Mouse (Mus musculus): ENCODE results near the gene Ranbp17. TPM values are rescaled to one million over a fixed set of nuclear protein-coding genes. Genes with fewer than 3 reads are reported as not detected.

Ranbp17 gene
- polyA plus RNA-seq, 1 experiment from 2014 or later = 3.9 TPM

DNA sequence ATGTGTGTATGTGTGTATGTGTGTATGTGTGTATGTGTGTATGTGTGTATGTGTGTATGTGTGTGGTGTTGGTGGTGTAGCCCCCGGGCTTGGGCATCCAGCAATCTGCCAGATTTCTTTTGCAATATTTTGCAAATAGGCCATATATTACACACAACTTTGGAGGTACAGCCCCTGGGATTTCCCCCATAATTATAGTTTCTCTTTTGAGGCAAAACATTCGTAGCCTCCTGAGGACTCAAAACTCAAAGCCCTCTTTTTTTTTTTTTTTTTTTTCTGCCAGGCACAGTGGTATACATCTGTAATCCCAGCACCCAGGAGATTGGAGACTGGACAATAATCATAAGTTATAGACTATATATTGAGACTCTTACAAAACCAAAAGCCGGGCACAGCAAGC, 331.7 kb downstream of the Ranbp17 start:
- ATAC-seq (ENCODE audit: insufficient read depth, low FRiP score, low read depth) = no peak
- 78% methylated on average over 3 of the region's 3 CpGs for WGBS
- Histone ChIP-seq H3K36me3 (no peaks in the 10 kb centered on the region), H3K4me2 (no peak overlapping the region), H3K9me3 (no peaks in the 10 kb centered on the region), H3K27ac (no peak overlapping the region), H3K27me3 (replicated peaks) (peaks cover 17% of the 10 kb centered on the region), H3K9ac (no peak overlapping the region), H3K4me1 (0 out of 2 replicates have a peak, but pooled peaks cover 9% of the 10 kb centered on the region), H3K4me3 (replicated peaks) (no peak overlapping the region)

DNA sequence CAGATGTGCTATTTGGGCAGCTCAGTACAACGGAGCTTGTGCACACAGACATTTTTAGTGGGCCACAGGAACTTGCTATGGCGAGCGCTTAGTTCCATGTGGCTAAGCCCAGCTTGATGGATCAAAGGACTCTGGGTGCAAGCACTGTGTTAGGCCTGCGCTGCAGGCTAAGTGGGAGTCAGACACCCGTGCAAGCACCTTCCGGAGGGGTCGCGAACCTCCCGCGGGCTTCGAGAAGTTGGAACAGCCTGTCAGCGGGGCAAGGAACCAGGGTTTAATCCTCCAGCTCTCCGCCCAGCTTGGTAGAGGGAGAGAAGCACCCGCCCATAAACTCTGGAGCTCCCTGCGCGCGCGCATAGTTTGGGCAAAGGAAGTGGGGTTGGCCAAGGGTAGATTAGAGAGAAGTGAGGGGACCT, 332.8 kb downstream of the Ranbp17 start:
- H3K9me3 ChIP-seq = no peaks in the 10 kb centered on the region
- peak overlapping the region; percentile 46 for H3K4me2 ChIP-seq
- ATAC-seq (ENCODE audit: insufficient read depth, low FRiP score, low read depth) = no peak
- no peak overlapping the region for H3K9ac ChIP-seq
- no peaks in the 10 kb centered on the region for H3K36me3 ChIP-seq
- 5% methylated on average over 18 of the region's 18 CpGs for WGBS
- no peak overlapping the region for H3K27ac ChIP-seq
- H3K4me3 ChIP-seq (replicated peaks) = peak overlapping the region; percentile 17; the same call in 1 of the 2 replicates
- 0 out of 2 replicates have a peak, but pooled peaks cover 9% of the 10 kb centered on the region for H3K4me1 ChIP-seq
- peaks cover 15% of the 10 kb centered on the region for H3K27me3 ChIP-seq (replicated peaks)

DNA sequence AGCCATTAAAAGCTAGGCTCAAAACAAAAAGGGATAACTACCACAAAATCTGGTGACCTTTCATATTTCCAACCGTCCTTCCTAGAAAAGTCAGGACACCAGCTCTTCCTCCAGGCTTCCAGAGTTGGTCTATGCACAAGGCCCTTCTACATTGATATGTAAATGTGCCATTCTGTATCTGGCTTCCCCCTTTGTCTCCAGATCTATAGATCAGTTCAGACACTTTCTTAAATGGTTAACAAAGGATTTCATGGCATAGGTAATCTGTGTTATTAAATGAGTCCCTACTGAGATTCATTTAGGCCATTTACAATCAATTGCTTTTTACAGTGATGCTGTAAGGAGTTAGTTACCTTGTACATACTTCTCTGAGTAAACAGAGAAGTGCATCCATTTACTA, 333.7 kb downstream of the Ranbp17 start:
- no peak overlapping the region for H3K4me3 ChIP-seq (replicated peaks)
- H3K4me1 ChIP-seq = 0 out of 2 replicates have a peak, but pooled peaks cover 9% of the 10 kb centered on the region
- H3K27ac ChIP-seq = no peak overlapping the region
- no peaks in the 10 kb centered on the region for H3K9me3 ChIP-seq
- H3K9ac ChIP-seq = no peak overlapping the region
- H3K36me3 ChIP-seq = no peaks in the 10 kb centered on the region
- 67% methylated on average over 1 of the region's 1 CpGs for WGBS
- no peak overlapping the region for H3K4me2 ChIP-seq
- peaks cover 15% of the 10 kb centered on the region for H3K27me3 ChIP-seq (replicated peaks)
- ATAC-seq (ENCODE audit: insufficient read depth, low FRiP score, low read depth) = no peak

DNA sequence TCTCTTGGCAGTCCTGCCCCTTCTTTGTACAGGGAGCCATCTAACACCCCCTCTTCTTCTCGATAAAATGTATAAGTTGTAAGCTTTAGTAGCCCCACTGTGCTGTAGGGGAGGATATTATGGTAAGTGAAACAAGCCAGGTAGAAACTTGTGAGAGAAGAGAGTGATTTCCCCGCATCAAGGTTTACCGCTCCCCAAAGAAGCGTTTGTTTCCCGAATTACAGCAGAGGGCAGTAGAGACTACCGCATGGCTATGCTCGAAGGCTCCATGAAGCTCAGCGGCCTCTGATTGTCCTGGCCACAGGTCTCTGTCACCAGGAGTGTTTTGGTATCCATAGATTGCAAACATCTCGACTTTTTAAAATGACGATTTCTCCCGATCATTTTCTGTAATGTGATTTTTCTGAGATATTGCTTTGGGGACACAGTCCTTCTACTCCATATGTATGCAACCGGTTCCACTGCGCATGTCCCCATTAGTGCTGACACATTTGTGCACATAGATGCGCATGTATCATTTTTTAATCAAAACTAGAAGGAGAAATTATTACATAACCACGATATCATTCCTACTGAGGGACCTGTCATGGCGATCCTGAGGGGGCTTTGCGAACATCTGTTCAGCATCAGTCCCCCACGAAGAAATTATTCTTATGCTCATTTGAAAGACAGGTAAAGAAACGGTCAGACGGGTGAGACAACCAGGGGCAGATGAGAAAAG, 336.9 kb downstream of the Ranbp17 start:
- H3K27ac ChIP-seq = no peak overlapping the region
- H3K4me2 ChIP-seq = no peak overlapping the region
- H3K36me3 ChIP-seq = no peaks in the 10 kb centered on the region
- no peak for ATAC-seq (ENCODE audit: insufficient read depth, low FRiP score, low read depth)
- H3K4me1 ChIP-seq = 0 out of 2 replicates have a peak, but pooled peaks cover 9% of the 10 kb centered on the region
- no peak overlapping the region for H3K4me3 ChIP-seq (replicated peaks)
- WGBS = 33% methylated on average over 20 of the region's 20 CpGs
- no peak overlapping the region for H3K9ac ChIP-seq
- peaks cover 20% of the 10 kb centered on the region for H3K27me3 ChIP-seq (replicated peaks)
- no peaks in the 10 kb centered on the region for H3K9me3 ChIP-seq

DNA sequence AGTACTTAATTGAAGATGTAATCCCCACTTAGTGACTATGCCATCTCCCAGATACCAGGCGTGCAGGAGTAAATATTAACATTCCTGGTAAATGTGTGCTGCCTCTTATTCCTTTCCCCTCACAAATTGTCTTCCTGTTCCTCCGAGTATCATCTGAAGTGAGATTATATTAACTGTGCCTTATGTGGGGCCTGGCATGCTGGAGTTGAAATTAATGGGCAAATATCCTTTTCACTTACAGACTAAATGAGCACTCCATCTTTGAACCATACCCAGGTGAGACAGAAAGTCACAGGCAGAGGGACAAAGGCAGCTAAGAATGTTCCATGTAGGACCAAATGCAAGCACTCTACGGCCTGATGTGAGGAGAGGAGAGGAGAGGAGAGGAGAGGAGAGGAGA, 337.8 kb downstream of the Ranbp17 start:
- Histone ChIP-seq H3K27me3 (replicated peaks) (peaks cover 19% of the 10 kb centered on the region; the same call in 1 of the 2 replicates), H3K9me3 (no peaks in the 10 kb centered on the region), H3K4me3 (replicated peaks) (no peak overlapping the region), H3K4me2 (no peak overlapping the region), H3K4me1 (0 out of 2 replicates have a peak, but pooled peaks cover 5% of the 10 kb centered on the region), H3K9ac (no peak overlapping the region), H3K36me3 (no peaks in the 10 kb centered on the region), H3K27ac (no peak overlapping the region)
- 48% methylated on average over 3 of the region's 3 CpGs for WGBS
- no peak for ATAC-seq (ENCODE audit: insufficient read depth, low FRiP score, low read depth)

DNA sequence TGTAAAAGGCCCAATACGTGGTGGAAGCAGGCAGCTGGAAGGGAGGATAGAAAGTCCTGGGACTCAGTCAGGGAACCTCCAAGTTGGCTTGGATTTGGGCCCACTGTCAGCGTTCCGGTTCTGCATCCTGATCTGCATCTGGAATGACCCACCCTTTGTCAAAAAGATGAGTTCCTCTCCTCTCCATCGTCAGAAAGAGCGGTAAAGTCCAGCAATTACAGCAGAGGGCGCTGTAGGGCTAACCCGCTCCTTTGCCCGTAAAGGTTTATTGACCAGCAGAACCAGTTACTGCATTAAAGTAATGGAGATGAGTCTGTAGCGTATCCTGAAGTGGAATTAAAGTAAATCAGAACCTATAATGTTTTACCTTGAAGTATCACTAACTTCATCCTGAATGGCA, 343.1 kb downstream of the Ranbp17 start:
- WGBS = 19% methylated on average over 9 of the region's 9 CpGs
- Histone ChIP-seq H3K36me3 (no peaks in the 10 kb centered on the region), H3K27ac (no peak overlapping the region), H3K9me3 (no peaks in the 10 kb centered on the region), H3K9ac (no peak overlapping the region), H3K4me1 (no peaks in the 10 kb centered on the region), H3K4me2 (no peak overlapping the region), H3K27me3 (replicated peaks) (0 out of 2 replicates have a peak, but pooled peaks cover 5% of the 10 kb centered on the region), H3K4me3 (replicated peaks) (no peak overlapping the region)
- ATAC-seq (ENCODE audit: insufficient read depth, low FRiP score, low read depth) = no peak

DNA sequence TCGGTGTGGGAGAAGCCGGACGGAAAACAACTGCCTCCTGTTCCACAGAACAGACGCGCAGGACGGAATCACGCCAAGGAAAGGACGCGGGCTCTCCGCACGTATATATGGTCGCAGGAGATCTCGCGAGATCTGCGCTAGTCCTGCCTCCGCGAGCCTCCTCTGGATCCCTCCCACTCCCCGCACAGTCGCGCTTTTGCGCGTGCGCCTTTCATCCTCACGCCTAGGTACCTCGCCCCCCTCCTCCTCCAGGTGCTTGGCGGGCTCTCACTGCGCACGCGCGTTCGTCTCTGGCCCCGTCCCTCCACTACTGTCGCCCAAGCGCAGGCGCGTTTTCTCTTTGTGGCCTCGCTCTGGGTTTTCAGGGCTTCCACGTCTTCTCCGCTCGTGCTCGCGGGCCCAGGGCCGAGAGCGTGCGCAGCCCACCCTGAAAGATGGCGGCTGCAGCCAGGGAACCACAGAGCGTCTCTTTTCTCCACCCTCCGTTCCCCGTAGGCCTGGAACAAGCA, 350.5 kb downstream of the Ranbp17 start, which contains the start of gene Npm1:
Gene Npm1 (minus strand): TSS at position 209 of the 509 bp plus-strand sequence.
- ATAC-seq (ENCODE audit: insufficient read depth, low FRiP score, low read depth) = peak; percentile 98
- H3K27me3 ChIP-seq (replicated peaks) = no peaks in the 10 kb centered on the region
- WGBS = 4% methylated on average over 49 of the region's 49 CpGs
- H3K9ac ChIP-seq = peak within 1 kb of the TSS; percentile 91
- peak within 1 kb of the TSS; percentile 66 for H3K4me2 ChIP-seq
- no peaks in the 10 kb centered on the region for H3K9me3 ChIP-seq
- H3K4me1 ChIP-seq = no peaks in the 10 kb centered on the region
- H3K4me3 ChIP-seq (replicated peaks) = peak within 1 kb of the TSS; percentile 97
- peak within 1 kb of the TSS; percentile 93 for H3K27ac ChIP-seq
- H3K36me3 ChIP-seq = peaks cover 12% of the 10 kb centered on the region; the same call in 1 of the 2 replicates

DNA sequence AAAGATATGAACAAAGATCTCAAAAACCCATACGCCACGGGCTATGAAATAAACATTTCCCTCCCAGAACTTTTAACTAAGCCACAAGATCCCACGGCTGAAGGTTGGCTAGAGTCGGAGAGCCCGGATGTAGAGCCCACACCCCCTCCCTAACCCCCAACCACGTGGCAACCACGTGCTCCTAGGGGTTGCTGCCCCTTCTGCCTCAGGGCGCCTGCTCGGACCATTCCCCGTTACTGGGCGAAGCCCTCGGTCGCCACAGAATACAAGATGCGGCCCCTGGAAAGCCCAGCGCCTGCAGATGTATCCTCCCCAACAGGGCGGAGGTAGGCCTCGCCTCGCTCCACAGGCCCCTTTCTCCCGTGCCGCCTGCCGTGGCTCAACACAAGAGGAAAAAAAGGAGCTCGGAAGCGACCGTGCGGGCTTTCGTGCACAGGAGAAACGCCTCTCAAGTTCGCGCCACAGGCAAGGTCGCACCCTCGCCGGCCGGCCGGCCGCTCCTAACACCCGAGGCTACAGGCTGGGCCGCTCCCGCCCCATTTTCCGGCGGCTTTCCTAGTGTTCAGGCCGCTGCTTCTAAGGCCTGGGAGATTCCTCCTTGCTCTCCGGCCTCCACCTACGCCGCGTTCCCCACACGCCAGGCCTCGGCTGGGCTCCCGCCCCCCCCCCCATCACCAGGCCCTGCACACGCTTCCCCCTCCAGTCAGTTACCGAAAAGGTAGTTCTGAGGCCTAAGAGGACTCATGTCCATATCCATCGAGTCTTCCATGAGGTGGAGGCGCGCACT, 351.1 kb downstream of the Ranbp17 start:
- Histone ChIP-seq H3K9ac (peak overlapping the region; percentile 91), H3K4me2 (peak overlapping the region; percentile 66), H3K27me3 (replicated peaks) (no peaks in the 10 kb centered on the region), H3K36me3 (peaks cover 16% of the 10 kb centered on the region; the same call in 1 of the 2 replicates), H3K4me1 (no peaks in the 10 kb centered on the region), H3K4me3 (replicated peaks) (peak overlapping the region; percentile 97), H3K9me3 (no peaks in the 10 kb centered on the region), H3K27ac (peak overlapping the region; percentile 91)
- peak; percentile 19; the same call in 1 of the 2 replicates for ATAC-seq (ENCODE audit: insufficient read depth, low FRiP score, low read depth)
- 3% methylated on average over 50 of the region's 53 CpGs for WGBS

Other genes starting within 250 kb of the Ranbp17 start
- not detected in 2 replicates for gene Gm12117, start 237.0 kb downstream of the Ranbp17 start, polyA plus RNA-seq (2015; fragmentation: Nextera tagmentation; extraction: Ambion mirVana)
- gene Gabrp, start 65.2 kb upstream of the Ranbp17 start, polyA plus RNA-seq (2015; fragmentation: Nextera tagmentation; extraction: Ambion mirVana) = 0.21 and 0.22 TPM in 2 replicates
- not detected in 2 replicates for gene D130052B06Rik, start 85.6 kb upstream of the Ranbp17 start, polyA plus RNA-seq (2015; fragmentation: Nextera tagmentation; extraction: Ambion mirVana)

All from stomach, embryonic 15.5 days (tissue).